Mouse (Mus musculus) pancreas, adult 10 weeks (tissue): ENCODE measurements around the gene Sclt1. TPM values are rescaled to one million over a fixed set of nuclear protein-coding genes. Genes with fewer than 3 reads are reported as not detected.

Source experiments
- polyA plus RNA-seq: library from polyadenylated mRNA; stranded (reverse); fragments of 350-450 nt; fragmentation: Illumina TruSeq; extraction: RNeasy Lipid Tissue Mini Kit (QIAGEN cat#74804); gene quantifications from one replicate; pipeline ENCODE4 v1.2.3, GENCODE M21; 2015; ENCODE audit warnings: low read depth, low replicate concordance; ENCODE audit not compliant: insufficient read depth

Sclt1 gene
- polyA plus RNA-seq, result 5.1 TPM

DNA sequence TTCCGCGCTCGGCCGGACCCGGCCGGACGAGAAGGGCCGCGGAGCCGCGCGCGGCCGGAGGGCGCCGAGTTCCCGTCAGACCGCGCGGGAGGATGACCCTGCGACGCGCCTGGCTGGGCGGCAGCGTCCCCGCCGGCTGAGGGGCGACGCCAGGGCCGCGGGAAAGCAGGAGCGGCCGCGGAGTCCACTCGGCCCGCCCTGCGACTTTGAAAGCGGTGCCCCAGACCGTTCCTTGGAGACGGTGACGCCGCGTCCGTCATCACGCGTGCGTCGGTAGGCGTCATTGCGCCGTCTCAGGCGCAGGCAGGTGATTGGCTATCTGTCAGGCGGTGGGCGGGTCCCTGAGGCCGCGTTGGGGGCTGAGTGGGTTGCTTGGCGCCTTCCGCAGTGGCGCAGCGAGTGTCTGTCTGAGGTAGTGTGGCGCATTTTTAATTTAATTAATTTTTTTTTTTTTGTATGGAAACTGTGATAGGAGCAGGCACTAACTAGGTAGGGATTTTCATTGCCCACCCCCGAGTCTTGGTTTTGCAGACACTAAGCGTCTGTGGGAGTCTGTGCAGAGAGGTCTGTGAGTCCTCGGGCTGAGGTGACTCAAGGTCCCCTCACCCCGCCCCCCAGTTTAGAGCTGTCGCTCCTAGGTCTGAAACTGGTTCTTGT, at the start of gene Sclt1, which contains the start of gene D3Ertd751e:
TSS of gene Sclt1 (minus strand) at position 237 of the 657 bp plus-strand sequence.
TSS of gene D3Ertd751e (plus strand) at position 334 of the 657 bp plus-strand sequence.

Other genes starting within 250 kb of the Sclt1 start
- gene Jade1, start 186.8 kb downstream of the Sclt1 start, polyA plus RNA-seq, result 5.2 TPM
- 3.0 TPM for gene D3Ertd751e, start 97 bp upstream of the Sclt1 start, polyA plus RNA-seq